Mouse (Mus musculus) left cerebral cortex, postnatal 36 days (tissue): ENCODE measurements at regions not wholly inside any gene's neighbourhood (a gene's known extent, or its start where the extent isn't known, plus 50 kb on each side); places are given as distances from the start of the nearest gene placed in this dataset.

ENCODE experiments used
- DNase-seq, 2 experiments: peaks; one replicate each; pipeline ENCODE4 v3.0.0; 2021 to 2022; ENCODE audit warnings: low spot score in 2 of 2, mixed read lengths in 1 of 2
- intact Hi-C: fragments of 180-260 bp; cut with DNase I; formaldehyde crosslinking; loops from one replicate; pipeline ENCODE4 v1.15.1; 2025

- intact Hi-C loops: no loop called here
- DNase-seq: no peak
Measured at GRCm38 (mm10) chr16:9285921-9286320, 456.0 kb downstream of the 1810013L24Rik start.

- no peak for DNase-seq
- intact Hi-C loops: no loop called here
Measured at GRCm38 (mm10) chr16:9287557-9287956, 457.7 kb downstream of the 1810013L24Rik start.

GRCm38 (mm10) chr16:9291356-9292020 is 461.6 kb downstream of the 1810013L24Rik start:
- DNase-seq: no peak
- intact Hi-C loops: no loop called here

- intact Hi-C loops: no loop called here
- no peak for DNase-seq
Measured at GRCm38 (mm10) chr16:9303134-9303533, 473.2 kb downstream of the 1810013L24Rik start.

- intact Hi-C loops: no loop called here
- no peak for DNase-seq
Measured at GRCm38 (mm10) chr16:9304079-9304478, 474.2 kb downstream of the 1810013L24Rik start.

GRCm38 (mm10) chr16:9310744-9311143 is 480.8 kb downstream of the 1810013L24Rik start:
- intact Hi-C loops: no loop called here
- DNase-seq: no peak

GRCm38 (mm10) chr16:9335626-9336025 is 505.7 kb downstream of the 1810013L24Rik start:
- DNase-seq: no peak
- intact Hi-C loops: no loop called here

GRCm38 (mm10) chr16:9336063-9336462 is 506.2 kb downstream of the 1810013L24Rik start:
- DNase-seq: no peak
- intact Hi-C loops: no loop called here

- no peak for DNase-seq
- intact Hi-C loops: no loop called here
Measured at GRCm38 (mm10) chr16:9339456-9339855, 509.6 kb downstream of the 1810013L24Rik start.

GRCm38 (mm10) chr16:9341245-9341644 is 511.3 kb downstream of the 1810013L24Rik start:
- intact Hi-C loops: no loop called here

GRCm38 (mm10) chr16:9353811-9354210 is 523.9 kb downstream of the 1810013L24Rik start:
- intact Hi-C loops: no loop called here
- no peak for DNase-seq

More at GRCm38 (mm10) chr16:9341245-9341644, 511.3 kb downstream of the 1810013L24Rik start:
- DNase-seq: no peak

- intact Hi-C loops: no loop called here
- DNase-seq: no peak
Measured at GRCm38 (mm10) chr16:9354331-9355030, 524.6 kb downstream of the 1810013L24Rik start.

- no peak for DNase-seq
- intact Hi-C loops: no loop called here
Measured at GRCm38 (mm10) chr16:9358651-9359050, 528.8 kb downstream of the 1810013L24Rik start.

- no peak for DNase-seq
- intact Hi-C loops: no loop called here
Measured at GRCm38 (mm10) chr16:9359399-9360135, 529.7 kb downstream of the 1810013L24Rik start.

- intact Hi-C loops: no loop called here
Measured at GRCm38 (mm10) chr16:9360741-9361255, 530.9 kb downstream of the 1810013L24Rik start.

GRCm38 (mm10) chr16:9362116-9362515 is 532.2 kb downstream of the 1810013L24Rik start:
- peak in 1 of 2 experiments; percentile 15 for DNase-seq

More at GRCm38 (mm10) chr16:9360741-9361255, 530.9 kb downstream of the 1810013L24Rik start:
- peak; percentile 33 to 43 for DNase-seq

GRCm38 (mm10) chr16:9364105-9364504 is 534.2 kb downstream of the 1810013L24Rik start:
- intact Hi-C loops: no loop called here
- no peak for DNase-seq

More at GRCm38 (mm10) chr16:9362116-9362515, 532.2 kb downstream of the 1810013L24Rik start:
- intact Hi-C loops: no loop called here

- intact Hi-C loops: no loop called here
- DNase-seq: no peak
Measured at GRCm38 (mm10) chr16:9390986-9391385, 561.1 kb downstream of the 1810013L24Rik start.

GRCm38 (mm10) chr16:9404736-9405135 is 574.8 kb downstream of the 1810013L24Rik start:
- intact Hi-C loops: no loop called here
- DNase-seq: no peak

GRCm38 (mm10) chr16:9408196-9408595 is 578.3 kb downstream of the 1810013L24Rik start:
- no peak for DNase-seq
- intact Hi-C loops: no loop called here
